Mouse (Mus musculus) intestine, postnatal 0 days (tissue): ENCODE results near the gene Tssk2. TPM values are rescaled to one million over a fixed set of nuclear protein-coding genes. Genes with fewer than 3 reads are reported as not detected.

Source experiments
- ATAC-seq: fragments of 200-750 bp; cut with Nextera tagmentation; 2 replicates; pipeline ENCODE4 v1.8.0; 2017; ENCODE audit warnings: mild to moderate bottlenecking, moderate TSS enrichment, moderate library complexity
- H3K27ac ChIP-seq: fragments of 300-500 bp; sonication (generic); 2 replicates; pipeline ENCODE4 v1.5.1; 2014; ENCODE audit warnings: mild to moderate bottlenecking, low read depth, low read length, moderate library complexity
- H3K27me3 ChIP-seq: fragments of 300-500 bp; sonication (generic); replicated peaks from 2 replicates; pipeline ENCODE4 v1.6.1; 2014; ENCODE audit warnings: low read length, mixed read lengths; ENCODE audit not compliant: control insufficient read depth, insufficient read depth
- H3K36me3 ChIP-seq: fragments of 300-500 bp; sonication (generic); 2 replicates; pipeline ENCODE4 v1.6.1; 2014; ENCODE audit warnings: mild to moderate bottlenecking, moderate library complexity; ENCODE audit not compliant: control insufficient read depth, insufficient read depth
- H3K4me1 ChIP-seq: fragments of 300-500 bp; sonication (generic); replicated peaks from 2 replicates; pipeline ENCODE4 v1.6.1; 2014; ENCODE audit warnings: antibody characterized with exemption, low read length, mixed read lengths; ENCODE audit not compliant: control insufficient read depth, insufficient read depth
- H3K4me2 ChIP-seq: fragments of 300-500 bp; sonication (generic); replicated peaks from 2 replicates; pipeline ENCODE4 v1.6.1; 2014; ENCODE audit warnings: low read depth, mild to moderate bottlenecking, moderate library complexity
- H3K4me3 ChIP-seq: fragments of 300-500 bp; sonication (generic); 2 replicates; pipeline ENCODE4 v1.5.1; 2014; ENCODE audit warnings: low read depth, low read length
- H3K9ac ChIP-seq: fragments of 300-500 bp; sonication (generic); 2 replicates; pipeline ENCODE4 v1.6.1; 2014; ENCODE audit warnings: mild to moderate bottlenecking, low read depth, low read length
- H3K9me3 ChIP-seq: fragments of 300-500 bp; sonication (generic); 2 replicates; pipeline ENCODE4 v1.6.1; 2016; ENCODE audit warnings: mixed run types; ENCODE audit not compliant: control insufficient read depth
- CTCF ChIP-seq: sonication (generic); IDR thresholded peaks from 2 replicates; pipeline ENCODE4 v1.5.1; 2016; ENCODE audit warnings: low read depth, mild to moderate bottlenecking, control low read depth, antibody characterized with exemption, moderate library complexity
- WGBS: fragments of 180-500 bp; shearing (Covaris S2); extraction: QIAGEN DNeasy Blood & Tissue Kit; methylation state at CpG from one replicate; pipeline ENCODE4 v1.1.7; 2014; 5-methylcytosine and 5-hydroxymethylcytosine counted together
- polyA plus RNA-seq: library from polyadenylated mRNA; unstranded; fragments of >200 nt; fragmentation: Nextera tagmentation; extraction: Ambion mirVana; gene quantifications from 2 replicates; pipeline ENCODE4 v1.2.1, GENCODE M21; 2015

The Tssk2 gene
- polyA plus RNA-seq, 1 experiment from 2014 or later, result not detected

- no peaks in the 10 kb centered on the region for H3K9me3 ChIP-seq
These were observed 51.0 kb downstream of the Tssk2 start for GRCm38 (mm10) chr16:17949421-17949877.

More at GRCm38 (mm10) chr16:17949421-17949877, 51.0 kb downstream of the Tssk2 start:
- no peak overlapping the region for H3K4me3 ChIP-seq
- no peak for ATAC-seq
- no peak overlapping the region for H3K9ac ChIP-seq
- no peak overlapping the region for H3K27ac ChIP-seq
- H3K36me3 ChIP-seq, result no peaks in the 10 kb centered on the region
- no peak for TF ChIP-seq CTCF
- no peak overlapping the region for H3K4me2 ChIP-seq
- no peaks in the 10 kb centered on the region for H3K27me3 ChIP-seq
- 53% methylated on average over 2 of the region's 2 CpGs for WGBS
- no peaks in the 10 kb centered on the region for H3K4me1 ChIP-seq

Other genes starting within 250 kb of the Tssk2 start
- 26.6 TPM in 2 replicates for gene Med15, start 165.7 kb upstream of the Tssk2 start, polyA plus RNA-seq
- gene Klhl22, start 139.0 kb upstream of the Tssk2 start, polyA plus RNA-seq, result 29.0 and 29.9 TPM in 2 replicates
- 6.3 and 6.9 TPM in 2 replicates for gene Scarf2, start 101.4 kb upstream of the Tssk2 start, polyA plus RNA-seq
- gene B830017H08Rik, start 65.5 kb upstream of the Tssk2 start, polyA plus RNA-seq, result not detected in 2 replicates
- gene Car15, start 60.3 kb upstream of the Tssk2 start, polyA plus RNA-seq, result 0.39 and 0.59 TPM in 2 replicates
- not detected in 2 replicates for gene Gm20518, start 7.0 kb upstream of the Tssk2 start, polyA plus RNA-seq
- gene Tssk1, start 4.4 kb upstream of the Tssk2 start, polyA plus RNA-seq, result 0.04 TPM in 1 of 2 replicates, not detected in the other
- 35.0 and 35.3 TPM in 2 replicates for gene Dgcr2, start 75 bp upstream of the Tssk2 start, polyA plus RNA-seq
- 12.2 and 12.5 TPM in 2 replicates for gene Ess2, start 12.7 kb downstream of the Tssk2 start, polyA plus RNA-seq
- not detected in 2 replicates for gene Gsc2, start 16.4 kb downstream of the Tssk2 start, polyA plus RNA-seq
- gene Slc25a1, start 29.6 kb downstream of the Tssk2 start, polyA plus RNA-seq, result 236 and 245 TPM in 2 replicates
- gene Vpreb2, start 81.8 kb downstream of the Tssk2 start, polyA plus RNA-seq, result not detected in 2 replicates
- gene Dgcr6, start 154.2 kb downstream of the Tssk2 start, polyA plus RNA-seq, result 98.4 and 106 TPM in 2 replicates
- 23.2 and 40.9 TPM in 2 replicates for gene Prodh, start 191.6 kb downstream of the Tssk2 start, polyA plus RNA-seq
- 1.6 and 1.9 TPM in 2 replicates for gene Rtn4r, start 229.0 kb downstream of the Tssk2 start, polyA plus RNA-seq